Mouse (Mus musculus) neural tube, embryonic 15.5 days (tissue): ENCODE measurements around the gene Olfr90. TPM values are rescaled to one million over a fixed set of nuclear protein-coding genes. Genes with fewer than 3 reads are reported as not detected.

Source experiments
- ATAC-seq: fragments of 200-750 bp; cut with Nextera tagmentation; 2 replicates; pipeline ENCODE4 v1.8.0; 2017; ENCODE audit warnings: mild to moderate bottlenecking, moderate TSS enrichment, moderate library complexity; ENCODE audit not compliant: low FRiP score
- H3K27ac ChIP-seq: fragments of 300-500 bp; sonication (generic); replicated peaks from 2 replicates; pipeline ENCODE4 v1.5.1; 2015; ENCODE audit warnings: mild to moderate bottlenecking, inconsistent platforms
- H3K27me3 ChIP-seq: fragments of 300-500 bp; sonication (generic); replicated peaks from 2 replicates; pipeline ENCODE4 v1.6.1; 2015; ENCODE audit warnings: inconsistent platforms
- H3K36me3 ChIP-seq: fragments of 300-500 bp; sonication (generic); 2 replicates; pipeline ENCODE4 v1.6.1; 2015; ENCODE audit warnings: inconsistent platforms
- H3K4me1 ChIP-seq: fragments of 300-500 bp; sonication (generic); 2 replicates; pipeline ENCODE4 v1.6.1; 2015; ENCODE audit warnings: inconsistent platforms
- H3K4me2 ChIP-seq: fragments of 300-500 bp; sonication (generic); 2 replicates; pipeline ENCODE4 v1.6.1; 2015; ENCODE audit warnings: inconsistent platforms, mild to moderate bottlenecking, moderate library complexity
- H3K4me3 ChIP-seq: fragments of 300-500 bp; sonication (generic); replicated peaks from 2 replicates; pipeline ENCODE4 v1.5.1; 2015; ENCODE audit warnings: mild to moderate bottlenecking, inconsistent platforms
- H3K9ac ChIP-seq: fragments of 300-500 bp; sonication (generic); replicated peaks from 2 replicates; pipeline ENCODE4 v1.6.1; 2015; ENCODE audit warnings: mild to moderate bottlenecking, inconsistent platforms
- H3K9me3 ChIP-seq: fragments of 300-500 bp; sonication (generic); replicated peaks from 2 replicates; pipeline ENCODE4 v1.6.1; 2016; ENCODE audit warnings: inconsistent platforms
- WGBS: fragments of 180-500 bp; shearing (Covaris S2); methylation state at CpG from one replicate; pipeline ENCODE4 v1.1.7; 2015; ENCODE audit warnings: mixed read lengths; 5-methylcytosine and 5-hydroxymethylcytosine counted together
- polyA plus RNA-seq: library from polyadenylated mRNA; unstranded; fragments of >200 nt; fragmentation: Nextera tagmentation; extraction: Ambion mirVana; gene quantifications from 2 replicates; pipeline ENCODE4 v1.2.1, GENCODE M21; 2015

Olfr90 gene
- polyA plus RNA-seq, 1 experiment from 2014 or later: not detected

- peaks cover 14% of the 10 kb centered on the region for H3K4me1 ChIP-seq
- 98% methylated on average over 2 of the region's 2 CpGs for WGBS
Measured at GRCm38 (mm10) chr17:37075766-37076165, 12.5 kb downstream of the Olfr90 start.

GRCm38 (mm10) chr17:37075181-37075580 lies 13.1 kb downstream of the Olfr90 start:
- WGBS: 93% methylated on average over 6 of the region's 6 CpGs
- Histone ChIP-seq H3K4me3 (no peak overlapping the region), H3K27ac (no peak overlapping the region), H3K4me1 (peaks cover 12% of the 10 kb centered on the region), H3K9me3 (no peaks in the 10 kb centered on the region), H3K4me2 (no peak overlapping the region), H3K27me3 (no peaks in the 10 kb centered on the region), H3K9ac (no peak overlapping the region), H3K36me3 (peaks cover 58% of the 10 kb centered on the region)
- ATAC-seq: no peak

More at GRCm38 (mm10) chr17:37075766-37076165, 12.5 kb downstream of the Olfr90 start:
- Histone ChIP-seq H3K4me3 (no peak overlapping the region), H3K36me3 (peaks cover 52% of the 10 kb centered on the region), H3K27me3 (no peaks in the 10 kb centered on the region), H3K9ac (no peak overlapping the region), H3K27ac (no peak overlapping the region), H3K4me2 (no peak overlapping the region), H3K9me3 (no peaks in the 10 kb centered on the region)
- ATAC-seq: no peak

- Histone ChIP-seq H3K27me3 (no peaks in the 10 kb centered on the region), H3K4me3 (no peak overlapping the region), H3K4me1 (no peaks in the 10 kb centered on the region), H3K9ac (no peak overlapping the region), H3K36me3 (peaks cover 80% of the 10 kb centered on the region), H3K27ac (no peak overlapping the region; the same call in 1 of the 2 replicates), H3K4me2 (no peak overlapping the region), H3K9me3 (no peaks in the 10 kb centered on the region)
- no peak for ATAC-seq
- 38% methylated on average over 11 of the region's 11 CpGs for WGBS
Measured at GRCm38 (mm10) chr17:37072730-37073276, 15.5 kb downstream of the Olfr90 start.

- Histone ChIP-seq H3K4me3 (no peak overlapping the region), H3K9ac (no peak overlapping the region), H3K36me3 (peaks cover 86% of the 10 kb centered on the region), H3K27me3 (no peaks in the 10 kb centered on the region), H3K4me2 (no peak overlapping the region), H3K27ac (no peak overlapping the region), H3K9me3 (no peaks in the 10 kb centered on the region), H3K4me1 (no peaks in the 10 kb centered on the region)
- peak; percentile 16; the same call in 1 of the 2 replicates for ATAC-seq
- WGBS: 63% methylated on average over 12 of the region's 12 CpGs
Measured at GRCm38 (mm10) chr17:37072080-37072729, 16.1 kb downstream of the Olfr90 start.

- H3K27me3 ChIP-seq: no peaks in the 10 kb centered on the region
- no peak overlapping the region for H3K27ac ChIP-seq
- peaks cover 89% of the 10 kb centered on the region for H3K36me3 ChIP-seq
- 89% methylated on average over 8 of the region's 8 CpGs for WGBS
- no peaks in the 10 kb centered on the region for H3K4me1 ChIP-seq
- H3K9ac ChIP-seq: no peak overlapping the region
- no peak overlapping the region for H3K4me3 ChIP-seq
- no peak overlapping the region for H3K4me2 ChIP-seq
- ATAC-seq: no peak
- no peaks in the 10 kb centered on the region for H3K9me3 ChIP-seq
Measured at GRCm38 (mm10) chr17:37070121-37070520, 18.2 kb downstream of the Olfr90 start.

- Histone ChIP-seq H3K4me3 (no peak overlapping the region), H3K27ac (no peak overlapping the region), H3K9ac (no peak overlapping the region), H3K4me2 (no peak overlapping the region), H3K4me1 (no peaks in the 10 kb centered on the region), H3K27me3 (no peaks in the 10 kb centered on the region), H3K9me3 (no peaks in the 10 kb centered on the region), H3K36me3 (peaks cover 92% of the 10 kb centered on the region)
- ATAC-seq: no peak
- WGBS: 85% methylated on average over 1 of the region's 1 CpGs
Measured at GRCm38 (mm10) chr17:37067861-37068260, 20.4 kb downstream of the Olfr90 start.

- whole genome bisulfite sequencing: 98% methylated on average over 2 of the region's 2 CpGs
- no peak for ATAC-seq
Measured at GRCm38 (mm10) chr17:37065993-37066392, 22.3 kb downstream of the Olfr90 start.

GRCm38 (mm10) chr17:37063686-37064495 lies 24.4 kb downstream of the Olfr90 start:
- Histone ChIP-seq H3K4me3 (no peak overlapping the region), H3K4me1 (no peaks in the 10 kb centered on the region), H3K4me2 (no peak overlapping the region), H3K27me3 (no peaks in the 10 kb centered on the region), H3K36me3 (peaks cover 89% of the 10 kb centered on the region), H3K9ac (no peak overlapping the region), H3K27ac (no peak overlapping the region), H3K9me3 (no peaks in the 10 kb centered on the region)
- 86% methylated on average over 11 of the region's 11 CpGs for WGBS
- ATAC-seq: no peak

More at GRCm38 (mm10) chr17:37065993-37066392, 22.3 kb downstream of the Olfr90 start:
- H3K36me3 ChIP-seq: peaks cover 98% of the 10 kb centered on the region
- H3K4me3 ChIP-seq: no peak overlapping the region
- H3K9me3 ChIP-seq: no peaks in the 10 kb centered on the region
- no peak overlapping the region for H3K4me2 ChIP-seq
- no peak overlapping the region for H3K9ac ChIP-seq
- H3K27ac ChIP-seq: no peak overlapping the region
- H3K4me1 ChIP-seq: no peaks in the 10 kb centered on the region
- no peaks in the 10 kb centered on the region for H3K27me3 ChIP-seq

- no peaks in the 10 kb centered on the region for H3K4me1 ChIP-seq
- no peak overlapping the region for H3K4me2 ChIP-seq
- H3K9ac ChIP-seq: no peak overlapping the region
- no peaks in the 10 kb centered on the region for H3K27me3 ChIP-seq
- no peaks in the 10 kb centered on the region for H3K9me3 ChIP-seq
- no peak for ATAC-seq
- no peak overlapping the region for H3K4me3 ChIP-seq
- WGBS: 81% methylated on average over 10 of the region's 10 CpGs
- H3K27ac ChIP-seq: no peak overlapping the region
- H3K36me3 ChIP-seq: peaks cover 90% of the 10 kb centered on the region
Measured at GRCm38 (mm10) chr17:37063063-37063462, 25.2 kb downstream of the Olfr90 start.

GRCm38 (mm10) chr17:37062101-37062641 lies 26.1 kb downstream of the Olfr90 start:
- no peak overlapping the region for H3K27ac ChIP-seq
- H3K36me3 ChIP-seq: peaks cover 86% of the 10 kb centered on the region
- H3K4me1 ChIP-seq: no peaks in the 10 kb centered on the region
- WGBS: 88% methylated on average over 10 of the region's 10 CpGs
- H3K27me3 ChIP-seq: no peaks in the 10 kb centered on the region
- no peak for ATAC-seq
- no peak overlapping the region for H3K4me3 ChIP-seq
- H3K9ac ChIP-seq: no peak overlapping the region
- H3K4me2 ChIP-seq: no peak overlapping the region
- H3K9me3 ChIP-seq: no peaks in the 10 kb centered on the region

- Histone ChIP-seq H3K9ac (no peak overlapping the region), H3K27ac (no peak overlapping the region; the same call in 1 of the 2 replicates), H3K27me3 (no peaks in the 10 kb centered on the region), H3K9me3 (no peaks in the 10 kb centered on the region), H3K4me1 (peaks cover 3% of the 10 kb centered on the region; the same call in 1 of the 2 replicates), H3K4me3 (no peak overlapping the region), H3K36me3 (peaks cover 85% of the 10 kb centered on the region), H3K4me2 (no peak overlapping the region)
- ATAC-seq: no peak
- 73% methylated on average over 3 of the region's 3 CpGs for WGBS
Measured at GRCm38 (mm10) chr17:37061435-37061834, 26.9 kb downstream of the Olfr90 start.
